Mouse (Mus musculus) kidney, adult 18-20 months (tissue): ENCODE results near the gene Ehd2.
"Not testable (repeated sequence)": the region's sequence is repeated elsewhere in the genome, so short reads cannot be mapped to it uniquely, and the experiment has no call there.

Source experiments
- DNase-seq: peaks from one replicate; pipeline ENCODE4 v3.0.0; 2021

The Ehd2 gene

DNA sequence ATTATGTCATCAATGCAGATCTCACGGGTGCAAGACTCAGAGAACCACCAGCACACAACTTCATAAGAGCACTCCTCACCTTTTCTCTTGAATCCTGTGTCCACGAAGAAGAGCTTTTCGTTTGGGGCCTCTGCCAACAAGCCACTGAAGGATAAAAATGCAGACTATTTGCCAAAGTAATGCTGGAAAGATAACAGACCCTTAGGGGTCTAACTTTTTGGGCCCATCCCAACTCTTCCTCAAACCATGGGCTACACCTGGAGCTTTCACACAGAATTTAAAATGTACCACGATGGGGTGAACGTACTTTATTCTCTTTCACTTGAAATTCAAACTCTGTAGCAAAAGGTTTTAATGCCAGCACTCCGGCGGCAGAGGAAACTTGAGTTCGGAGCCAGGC, 22.2 kb downstream of the Ehd2 start:
- no peak for DNase-seq

DNA sequence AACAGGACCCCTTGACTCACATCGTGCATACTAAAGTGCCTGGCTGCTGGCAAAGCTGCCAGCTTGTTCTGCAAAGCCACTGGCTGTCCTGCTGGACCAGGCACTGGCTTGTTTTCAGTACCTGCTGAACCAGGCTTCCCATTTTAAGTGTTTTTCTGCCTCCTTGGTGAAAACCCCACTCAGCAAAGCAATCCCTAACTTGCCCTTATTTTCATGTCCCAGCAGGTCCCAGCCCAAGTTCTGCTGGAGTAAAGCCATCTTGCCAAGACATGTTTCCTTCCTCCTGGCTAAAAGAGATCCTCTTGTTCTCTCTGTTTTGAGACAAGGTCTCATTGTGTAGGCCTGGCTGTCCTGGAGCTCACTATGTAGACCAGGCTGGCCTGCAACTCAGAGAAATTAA, 23.1 kb downstream of the Ehd2 start:
- DNase-seq, result no peak

DNA sequence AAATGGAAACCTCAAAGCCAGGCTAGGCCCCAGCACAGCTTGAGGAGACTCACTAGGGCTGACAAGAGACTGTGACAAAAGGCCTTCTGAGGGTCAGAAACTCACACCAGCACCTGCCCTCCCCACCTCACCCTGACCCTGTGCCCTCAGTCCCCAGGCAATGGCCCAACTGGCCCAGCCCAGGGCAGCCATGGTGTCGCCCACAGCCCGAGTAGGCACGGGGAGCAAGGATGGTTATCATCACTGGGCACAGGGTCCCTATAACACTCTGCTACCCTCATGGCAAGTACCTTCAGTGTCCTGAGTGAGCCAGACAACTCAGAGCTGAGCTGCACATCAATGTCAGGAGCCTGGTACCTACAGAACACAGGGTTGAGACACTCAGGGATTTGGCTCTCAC, 28.7 kb downstream of the Ehd2 start:
- no peak for DNase-seq

DNA sequence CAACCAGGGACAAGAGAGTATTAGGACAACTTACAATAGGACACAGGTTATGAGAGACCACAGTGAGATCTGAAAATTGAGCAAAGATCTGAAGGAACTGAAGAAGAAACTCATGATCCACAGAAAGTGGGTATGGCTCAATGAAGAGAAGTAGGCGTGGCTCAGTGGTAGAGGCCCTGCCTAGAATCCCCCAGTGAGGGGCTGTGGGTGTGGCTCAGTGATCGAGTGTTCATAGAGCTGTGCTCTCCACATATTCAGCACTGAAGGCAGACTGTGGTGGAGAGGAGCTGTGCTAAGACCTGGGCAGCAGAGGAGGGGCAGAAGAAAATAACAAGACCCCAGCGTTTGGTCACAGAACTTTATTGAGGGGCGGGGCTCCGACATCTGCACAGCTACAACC, 29.9 kb downstream of the Ehd2 start:
- DNase-seq, result no peak

DNA sequence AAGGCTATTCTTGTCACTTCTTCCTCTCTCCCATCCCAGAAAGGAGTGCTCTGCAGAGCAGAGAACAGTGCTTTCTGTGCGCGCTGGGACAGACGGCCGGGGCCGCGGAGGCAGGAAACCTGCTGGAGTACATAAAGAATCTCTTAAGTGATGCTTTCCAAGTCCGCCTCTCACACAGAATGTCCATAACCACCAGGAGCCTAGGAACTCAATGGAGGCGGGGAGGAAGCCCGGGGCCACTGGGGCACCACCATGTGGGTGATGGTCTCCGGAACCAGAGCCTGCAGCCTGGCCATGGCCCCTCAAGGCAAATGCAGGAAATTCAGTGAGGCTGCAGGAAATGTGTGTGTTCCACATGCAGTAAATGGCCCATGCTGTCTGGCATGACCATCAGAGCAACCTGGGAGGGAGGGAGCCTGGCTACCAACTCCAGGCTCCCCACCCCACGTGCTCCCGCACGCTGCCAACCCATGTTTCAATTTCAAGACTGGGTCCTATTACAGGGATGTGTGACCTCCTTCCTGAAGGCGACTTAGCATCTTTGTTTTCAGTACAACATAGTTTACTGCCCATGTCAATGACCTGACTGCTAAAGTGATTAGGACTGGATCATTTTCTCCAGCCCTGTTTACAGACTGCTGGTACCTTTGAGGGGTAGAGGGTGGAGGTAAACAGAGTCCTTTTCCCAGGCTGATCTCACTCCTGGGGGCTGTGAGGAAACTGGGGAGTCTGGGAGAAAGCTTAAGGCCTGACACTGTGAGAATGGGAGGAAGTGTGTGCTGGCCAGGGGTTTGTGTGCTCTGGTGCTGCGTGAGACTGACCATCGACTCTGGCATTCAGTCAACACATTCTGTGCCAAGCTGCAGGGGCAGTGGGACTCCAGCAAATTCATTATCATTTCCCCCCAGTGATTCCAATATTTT, 33.7 kb downstream of the Ehd2 start:
- DNase-seq, result no peak

DNA sequence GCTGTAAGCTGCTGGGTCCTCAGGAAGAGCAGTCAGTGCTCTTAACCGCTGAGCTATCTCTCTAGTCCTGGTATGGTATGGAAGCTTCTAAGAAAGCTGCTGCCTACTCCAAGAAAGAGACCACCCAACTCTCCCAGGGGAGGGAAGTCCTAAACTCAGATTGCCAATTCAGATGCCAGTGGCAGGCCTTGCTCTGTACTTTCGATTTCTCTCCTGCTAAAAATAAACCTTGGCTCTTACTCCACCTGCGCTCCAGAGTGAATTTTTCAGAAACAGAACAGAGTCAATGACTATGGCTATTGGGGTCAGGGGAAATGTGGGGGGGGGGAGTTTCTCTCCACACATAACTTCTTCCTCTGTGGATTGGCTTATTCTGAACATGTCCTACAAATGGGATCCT, 35.7 kb downstream of the Ehd2 start:
- no peak for DNase-seq

DNA sequence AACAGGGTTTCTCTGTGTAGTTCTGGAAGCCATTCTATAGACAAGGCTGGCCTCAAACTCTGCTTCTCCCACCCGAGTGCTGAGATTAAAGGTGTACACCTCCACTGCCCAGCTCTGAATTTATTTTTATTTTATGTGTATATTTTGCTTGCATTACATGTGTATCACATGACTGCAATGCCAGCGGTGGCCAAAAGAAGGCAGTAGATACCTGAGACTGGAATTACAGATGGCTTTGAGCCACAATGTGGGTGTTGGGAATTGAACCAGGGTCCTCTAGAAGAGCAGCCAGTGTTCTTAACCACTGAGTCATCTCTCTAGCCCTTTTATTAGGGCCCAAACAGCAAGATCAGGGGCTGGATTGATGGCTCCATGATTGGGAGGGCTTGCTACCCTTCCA, 36.8 kb downstream of the Ehd2 start:
- DNase-seq, result no peak

DNA sequence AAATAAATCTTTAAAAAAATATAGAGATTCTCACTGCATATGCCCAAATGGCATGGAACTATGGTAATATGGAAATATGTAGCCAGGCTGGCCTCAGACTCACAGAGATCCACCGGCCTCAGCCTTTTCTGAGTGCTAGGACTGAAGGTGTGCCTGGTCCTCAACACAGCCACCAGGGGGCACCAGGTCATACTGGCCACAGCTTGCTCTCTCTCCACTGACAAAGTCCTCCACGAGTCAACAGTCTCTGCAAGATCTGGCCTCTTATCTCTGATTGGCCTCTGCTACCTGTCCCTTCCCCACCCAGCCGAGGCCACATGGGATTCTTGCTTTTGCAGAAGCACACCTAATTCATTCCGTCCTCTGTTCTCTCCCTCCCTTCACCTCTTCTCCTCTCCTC, 37.5 kb downstream of the Ehd2 start:
- peak; percentile 60 for DNase-seq

DNA sequence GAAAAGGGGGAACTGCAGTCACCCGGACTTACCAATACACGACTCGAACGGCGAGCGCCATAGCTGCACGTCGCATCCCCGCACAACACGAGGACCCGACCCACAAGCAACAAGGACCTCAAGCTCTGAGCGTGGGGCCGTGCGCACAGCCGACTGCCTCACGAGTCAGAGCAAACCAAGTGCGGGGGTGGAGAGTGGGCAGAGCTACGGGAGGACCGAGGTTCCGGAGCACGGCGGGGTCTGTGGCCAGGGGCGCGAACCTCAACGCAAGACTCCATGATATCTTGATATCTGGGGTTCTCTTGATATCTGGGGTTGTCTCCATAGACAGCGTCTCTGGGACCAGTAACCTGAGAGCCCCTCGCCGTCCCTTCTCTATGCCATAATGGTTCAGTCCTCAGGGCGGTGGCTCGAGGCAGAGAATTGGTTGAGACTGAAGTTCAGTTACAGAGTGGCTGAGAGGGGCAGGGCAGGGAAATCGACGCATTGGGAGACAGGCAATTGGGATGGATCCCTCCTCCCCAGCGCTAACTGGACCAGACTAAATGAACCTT, 45.1 kb downstream of the Ehd2 start, which contains the start of gene Selenow:
Gene Selenow, minus strand, starts transcription at position 183 of the 554 bp plus-strand sequence.
- DNase-seq, result peak; percentile 89

DNA sequence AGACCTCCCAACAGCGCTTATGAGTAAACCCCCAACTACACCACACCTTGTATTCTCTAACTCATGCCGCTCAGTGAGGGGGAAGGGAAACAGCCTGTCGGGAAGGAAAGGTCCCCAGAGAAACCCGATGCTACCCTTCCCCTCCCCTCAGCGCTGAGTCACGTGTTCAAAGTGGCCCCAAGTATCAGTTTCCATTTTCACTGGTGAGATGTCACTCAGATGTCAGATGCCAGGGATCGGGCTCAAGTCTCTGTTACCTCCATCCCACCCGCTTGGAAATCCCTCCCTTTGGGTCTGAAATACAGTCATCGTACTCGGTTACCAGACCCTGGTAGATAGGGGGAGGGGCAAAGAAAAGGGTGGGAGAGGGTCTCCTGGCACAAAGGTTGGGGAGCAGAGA, 45.6 kb downstream of the Ehd2 start:
- no peak for DNase-seq

DNA sequence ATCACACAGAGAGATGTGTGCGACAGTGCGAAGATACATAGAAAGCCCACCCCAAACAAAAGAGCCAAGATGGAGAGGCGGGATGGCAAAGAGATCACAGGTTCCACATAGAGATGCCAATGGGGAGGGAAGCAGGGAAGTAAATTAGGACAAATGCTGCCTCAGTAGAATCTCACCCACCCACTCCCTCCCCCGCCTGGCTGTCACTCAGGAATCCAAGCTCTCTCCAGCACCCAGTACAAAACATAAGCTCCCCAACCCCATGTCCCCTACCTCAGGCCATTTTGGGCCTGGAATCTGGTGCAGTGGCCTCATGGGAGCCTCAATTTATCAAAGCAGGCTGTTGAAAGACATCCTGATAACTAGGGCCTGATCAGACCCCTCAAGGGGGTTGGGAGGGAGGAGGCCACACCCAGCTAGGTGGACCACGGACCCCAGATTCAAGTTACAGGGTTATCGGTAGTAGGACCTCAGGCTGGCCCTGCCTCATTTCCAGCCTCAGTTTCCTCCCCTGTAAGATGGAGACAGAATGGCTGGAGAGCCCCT, 46.6 kb downstream of the Ehd2 start:
- no peak for DNase-seq

DNA sequence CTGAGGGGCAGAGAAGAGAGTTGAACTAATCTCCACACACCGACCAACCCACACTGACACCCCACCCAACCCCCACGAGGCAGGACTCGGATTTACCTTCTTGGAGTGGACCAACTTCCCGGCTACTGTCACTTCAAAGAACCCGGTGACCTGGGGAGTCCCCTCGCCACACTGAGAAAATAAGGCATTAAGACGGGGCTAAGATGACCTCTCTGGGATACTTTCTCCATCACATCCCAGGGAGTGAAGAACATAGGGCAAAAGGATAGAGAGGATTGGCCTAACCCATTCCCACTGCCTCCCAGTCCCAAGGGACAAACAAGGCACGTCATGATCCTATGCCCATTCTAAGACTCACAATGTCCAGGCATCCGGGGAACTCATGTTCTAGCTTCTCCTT, 47.4 kb downstream of the Ehd2 start:
- DNase-seq, result no peak

DNA sequence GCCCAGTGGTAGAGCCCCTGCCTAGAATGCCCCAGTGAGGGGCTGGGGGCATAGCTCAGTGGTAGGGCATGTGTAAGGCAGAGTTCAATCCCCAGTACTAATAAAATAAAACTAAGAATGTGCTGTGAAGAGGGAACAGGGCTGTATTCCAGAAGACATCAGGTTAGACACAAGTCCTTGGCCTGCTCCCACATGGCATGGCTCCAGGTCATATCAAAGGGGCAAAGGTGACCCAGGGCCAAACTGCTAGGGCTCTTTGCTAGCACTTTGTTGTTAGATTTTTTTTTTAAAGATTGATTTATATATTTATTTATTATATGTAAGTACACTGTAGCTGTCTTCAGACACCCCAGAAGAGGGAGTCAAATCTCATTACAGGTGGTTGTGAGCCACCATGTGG, 49.0 kb downstream of the Ehd2 start:
- DNase-seq, result peak; percentile 15

DNA sequence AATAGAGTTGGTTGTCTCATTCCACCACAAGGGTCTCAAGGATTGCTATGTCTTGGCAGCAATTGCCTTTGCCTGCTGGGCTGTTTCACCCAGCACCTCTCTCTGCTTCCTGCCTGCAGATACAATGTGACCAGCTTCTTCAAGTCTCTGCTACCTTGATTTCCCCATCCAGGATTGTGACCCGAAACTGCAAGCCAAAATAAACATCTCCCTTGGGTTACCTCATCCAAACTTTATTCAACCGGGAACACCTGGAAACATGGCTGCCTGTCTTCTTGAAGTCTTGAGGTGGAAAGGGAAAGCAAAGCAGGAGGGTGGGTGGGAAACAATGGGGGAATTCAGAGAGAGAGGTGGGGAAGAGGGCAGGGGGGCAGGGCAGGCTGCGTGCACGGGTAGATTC, 50.4 kb downstream of the Ehd2 start:
- DNase-seq, result no peak

DNA sequence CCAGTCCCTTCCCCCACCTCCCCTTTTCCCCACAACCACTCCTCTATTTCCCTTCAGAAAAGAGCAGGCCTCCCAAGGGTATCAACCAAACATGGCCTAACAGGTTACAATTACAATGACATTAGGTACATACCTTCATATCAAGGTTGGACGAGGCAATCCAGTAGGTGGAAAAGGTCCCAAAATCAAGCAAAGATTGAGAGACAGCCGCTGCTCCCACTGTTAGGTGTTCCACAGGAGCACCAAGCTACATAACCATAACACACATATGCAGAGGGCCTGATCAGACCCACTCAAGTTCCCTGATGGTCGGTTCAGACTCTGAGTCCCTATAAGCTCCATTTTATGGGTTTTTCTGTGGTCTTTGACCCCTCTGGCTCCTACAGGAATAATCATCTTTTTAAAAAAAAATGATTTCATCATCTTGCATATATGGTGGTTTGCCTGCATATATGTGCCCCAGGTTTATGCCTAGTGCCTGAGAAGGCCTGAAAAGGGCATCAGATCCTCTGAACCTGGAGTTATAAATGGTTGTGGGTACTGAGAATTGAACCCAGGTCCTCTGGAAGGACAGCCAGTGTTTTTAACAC, 51.1 kb downstream of the Ehd2 start:
- no peak for DNase-seq

DNA sequence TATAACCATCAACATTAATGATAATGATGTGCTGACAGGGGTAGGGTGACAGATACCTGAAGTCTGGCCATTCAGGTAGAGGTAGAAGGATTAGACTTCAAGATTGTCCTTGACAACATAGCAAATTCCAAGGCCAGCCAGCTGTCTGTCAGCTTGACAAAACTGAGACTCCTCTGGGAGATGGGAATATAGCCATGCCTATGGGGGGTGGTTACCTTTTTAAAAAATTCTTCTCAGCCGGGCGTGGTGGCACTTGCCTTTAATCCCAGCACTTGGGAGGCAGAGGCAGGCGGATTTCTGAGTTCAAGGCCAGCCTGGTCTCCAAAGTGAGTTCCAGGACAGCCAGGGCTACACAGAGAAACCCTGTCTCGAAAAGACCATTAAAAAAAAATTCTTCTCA, 51.7 kb downstream of the Ehd2 start:
- not testable (repeated sequence) for DNase-seq

DNA sequence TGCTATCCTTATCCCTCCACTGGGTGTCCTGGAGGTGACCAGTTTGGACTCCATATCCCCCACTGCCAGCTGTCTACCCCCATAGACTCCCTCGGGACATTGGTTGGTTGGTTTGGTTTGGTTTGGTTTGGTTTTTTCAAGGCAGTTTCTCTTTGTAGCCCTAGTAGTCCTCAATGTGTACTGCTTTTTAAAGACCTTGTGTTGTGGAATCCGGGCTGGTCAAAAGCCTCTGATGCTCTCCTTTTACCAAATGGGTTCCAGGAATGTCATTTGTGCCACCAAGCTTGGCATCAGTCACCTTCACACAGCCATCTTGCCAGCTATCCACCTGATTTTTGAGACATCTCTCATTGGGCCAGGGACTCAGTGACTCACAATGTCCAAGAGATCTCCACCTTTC, 52.6 kb downstream of the Ehd2 start:
- DNase-seq, result no peak

DNA sequence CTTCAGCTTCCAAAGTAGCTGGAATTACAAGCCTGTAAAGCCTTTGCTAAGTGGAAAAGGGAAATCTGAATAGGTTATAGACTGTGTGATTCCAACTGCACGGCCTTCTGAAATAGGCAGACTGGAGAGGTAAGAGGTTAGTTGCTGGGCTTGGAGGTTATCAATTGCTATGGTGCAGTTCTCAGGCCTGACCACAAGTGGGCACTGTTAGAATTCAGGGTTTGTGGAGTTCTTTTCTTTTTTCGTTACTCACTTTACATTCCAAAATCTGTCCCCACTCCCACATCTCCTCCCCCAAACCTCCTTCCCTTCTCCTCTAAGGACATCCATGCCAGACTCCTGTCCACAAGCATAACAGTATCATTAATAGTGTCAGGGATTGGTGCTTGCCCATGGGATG, 53.1 kb downstream of the Ehd2 start:
- DNase-seq, result peak; percentile 36

DNA sequence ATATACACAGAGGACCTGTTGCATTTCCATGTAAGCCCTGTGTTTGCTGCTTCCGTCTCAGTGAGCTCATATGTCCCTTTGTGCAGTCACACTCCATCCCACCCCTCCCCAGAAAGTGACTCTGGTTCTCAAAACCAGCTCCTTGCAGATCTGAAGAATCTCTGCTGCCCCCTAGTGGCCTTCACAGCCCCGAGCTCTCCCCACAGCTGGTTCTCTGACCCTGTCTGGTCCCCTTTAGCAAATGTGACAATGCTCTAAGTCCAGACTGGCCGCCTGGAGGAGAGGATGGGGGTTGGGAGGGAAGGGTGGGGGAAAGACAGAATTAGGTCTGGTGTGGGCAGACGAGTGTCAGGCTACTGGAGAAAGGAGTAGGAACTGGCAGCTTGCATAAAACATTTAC, 55.2 kb downstream of the Ehd2 start:
- DNase-seq, result peak; percentile 64

DNA sequence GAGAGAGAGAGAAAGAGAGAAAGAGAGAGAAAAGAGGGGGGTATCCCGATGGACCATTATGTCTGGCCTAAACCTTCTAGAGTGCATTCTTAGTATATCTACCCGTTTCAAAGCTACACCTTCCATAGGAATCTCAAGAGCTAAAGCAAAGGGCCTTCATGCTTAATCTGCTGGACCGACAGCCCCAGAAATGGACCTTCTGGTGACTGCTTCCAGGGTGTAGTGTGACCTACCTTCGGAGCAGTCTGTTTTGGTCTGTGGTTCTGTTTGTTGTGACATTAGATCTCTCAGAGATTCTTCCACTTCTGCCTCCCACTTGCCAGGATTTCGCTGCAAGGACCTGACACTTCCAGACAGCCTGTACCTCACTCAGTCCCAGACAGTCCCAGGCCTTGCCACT, 56.8 kb downstream of the Ehd2 start:
- no peak for DNase-seq

DNA sequence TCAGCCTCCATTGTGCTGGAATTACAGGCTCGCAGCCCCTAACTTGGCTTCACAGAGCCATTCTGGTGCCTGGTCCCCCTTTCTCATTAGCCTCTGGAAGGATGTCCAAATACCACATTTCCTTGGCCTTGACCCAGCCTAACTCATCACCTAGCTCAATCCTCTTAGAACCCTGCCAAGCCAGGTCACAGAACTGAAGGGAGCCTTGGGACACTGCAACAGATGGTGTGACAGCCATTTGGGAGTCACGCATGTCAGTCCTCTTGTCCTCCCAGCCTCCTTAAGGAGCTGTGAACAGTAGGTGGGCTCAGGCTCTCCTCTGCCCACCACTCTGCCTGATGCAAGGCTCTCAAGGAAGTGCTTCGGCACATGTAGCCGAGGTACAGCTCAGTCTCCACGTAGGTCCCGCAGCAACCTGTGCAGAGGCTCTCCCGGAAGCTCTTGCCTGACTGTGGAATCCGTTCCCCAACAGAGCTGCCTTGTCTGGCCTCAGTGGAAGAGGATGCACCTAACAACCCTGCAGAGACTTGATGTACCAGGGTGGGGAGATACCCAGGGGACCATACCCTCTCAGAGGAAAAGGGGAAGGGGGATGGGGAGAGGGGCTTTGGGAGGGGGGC, 59.3 kb downstream of the Ehd2 start:
- no peak for DNase-seq

DNA sequence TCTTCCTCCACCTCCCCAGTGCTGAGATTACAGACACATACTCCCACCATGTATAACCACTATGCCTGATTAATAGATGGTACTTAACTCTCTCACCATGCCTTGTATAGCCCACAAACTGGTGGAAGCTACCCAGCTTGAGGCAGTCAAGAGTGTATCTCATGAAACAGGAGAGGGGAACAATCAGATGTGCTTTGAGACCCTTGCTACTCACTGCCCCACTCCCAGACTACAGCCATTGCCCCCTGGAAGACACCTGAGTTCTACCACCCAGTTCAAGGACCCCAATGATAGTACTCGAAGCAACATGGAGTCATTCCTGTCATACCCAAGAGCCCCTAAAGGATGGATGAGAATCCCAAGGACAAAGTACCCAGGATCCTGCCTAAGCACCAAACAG, 60.8 kb downstream of the Ehd2 start:
- DNase-seq, result no peak

DNA sequence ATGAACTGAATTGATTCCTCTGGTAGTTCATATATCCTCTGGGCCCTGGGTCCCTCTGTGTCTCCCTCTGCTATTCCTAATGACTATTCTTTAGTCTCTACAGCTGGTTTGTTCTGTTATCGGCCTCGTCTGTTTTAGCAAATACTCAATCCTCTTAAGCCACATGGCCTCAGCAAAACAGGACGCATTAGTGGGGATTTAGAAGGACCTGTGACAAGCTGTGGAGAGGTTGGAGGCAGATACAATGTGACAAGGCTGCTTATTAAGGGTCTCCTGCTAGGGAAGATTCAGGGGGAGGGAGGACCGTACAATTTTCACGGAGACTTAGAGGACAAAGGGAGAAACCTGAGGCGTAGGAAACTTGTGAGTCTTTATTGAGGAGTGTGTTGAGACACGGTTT, 61.5 kb downstream of the Ehd2 start:
- no peak for DNase-seq
